Mouse (Mus musculus) heart, postnatal 0 days (tissue): ENCODE results near the gene Pkd1l3.

Experiments used
- CTCF ChIP-seq: IDR thresholded peaks from 2 replicates; pipeline ENCODE4 v1.5.1; 2016; ENCODE audit warnings: antibody characterized with exemption, control low read depth, low read depth
- EP300 ChIP-seq: IDR thresholded peaks from 2 replicates; pipeline ENCODE4 v1.6.1; 2016; ENCODE audit warnings: antibody characterized with exemption, low read depth

DNA sequence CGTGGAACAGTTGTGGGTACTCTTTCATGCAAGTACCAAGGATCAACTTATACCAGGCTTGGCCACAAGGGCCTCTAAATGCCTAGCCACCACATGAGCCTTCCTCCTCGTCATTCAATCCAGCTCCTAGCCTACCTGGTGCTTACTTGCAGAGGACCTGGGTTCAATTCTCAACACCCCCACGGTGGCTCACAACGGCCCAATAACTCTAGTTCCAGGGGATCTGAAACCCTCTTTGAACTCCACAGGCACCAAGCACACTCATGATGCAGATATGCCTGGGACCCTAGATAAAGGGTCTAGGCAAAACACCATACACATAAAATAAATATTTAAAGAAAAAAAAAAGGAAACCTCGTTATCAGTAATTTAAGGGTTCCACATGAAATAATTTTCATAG, 77.5 kb downstream of the Pkd1l3 start:
- TF ChIP-seq EP300 (no peak), CTCF (no peak)
